ENCODE assay signal across 30 mouse cellular contexts in genomic region chr3:98435030-98435429, GRCm38 (mm10). TPM values are rescaled to one million over a fixed set of nuclear protein-coding genes. Genes with fewer than 3 reads are reported as not detected.
"Had no signal": no experiment of that assay in that cellular context is flagged by ENCODE, and none has a peak within 500 bp of the region (broad histone marks: within the 10 kb centered on the region; RNA-seq: fewer than 3 reads in every experiment).

No protein-coding gene starts in this region.

- H3K27ac ChIP-seq: intestine, embryonic 15.5 days; left cerebral cortex, adult 2 months; liver, embryonic 13.5 days; midbrain, embryonic 12.5 days; neural tube, embryonic 12.5 days; neural tube, embryonic 15.5 days; stomach, postnatal 0 days had no signal

- H3K4me3 ChIP-seq: intestine, embryonic 15.5 days; left cerebral cortex, adult 2 months; liver, embryonic 13.5 days; midbrain, embryonic 12.5 days; neural tube, embryonic 12.5 days; neural tube, embryonic 15.5 days had no signal

- H3K9ac ChIP-seq: intestine, embryonic 15.5 days; liver, embryonic 13.5 days; midbrain, embryonic 12.5 days; neural tube, embryonic 12.5 days; neural tube, embryonic 15.5 days had no signal

- H3K9me3 ChIP-seq: intestine, embryonic 15.5 days; liver, embryonic 13.5 days; midbrain, embryonic 12.5 days; neural tube, embryonic 12.5 days; neural tube, embryonic 15.5 days had no signal

- H3K27me3 ChIP-seq: intestine, embryonic 15.5 days; midbrain, embryonic 12.5 days; neural tube, embryonic 12.5 days; neural tube, embryonic 15.5 days had no signal

- DNase-seq: kidney, adult 8-10 months; layer of hippocampus, postnatal 36 days; liver, embryonic 13.5 days; lung, adult 2 months; lung, postnatal 14 days; lung, postnatal 4 days; right cerebral cortex, adult 18-20 months; right cerebral cortex, postnatal 14 days; right cerebral cortex, postnatal 4 days; thymus, adult 2 months; thymus, postnatal 14 days; thymus, postnatal 4 days had no signal

- H3K4me1 ChIP-seq: intestine, embryonic 15.5 days; liver, embryonic 13.5 days; midbrain, embryonic 12.5 days; neural tube, embryonic 12.5 days; neural tube, embryonic 15.5 days had no signal

- H3K4me2 ChIP-seq: intestine, embryonic 15.5 days; liver, embryonic 13.5 days; midbrain, embryonic 12.5 days; neural tube, embryonic 12.5 days; neural tube, embryonic 15.5 days had no signal

- H3K36me3 ChIP-seq: intestine, embryonic 15.5 days; liver, embryonic 13.5 days; midbrain, embryonic 12.5 days; neural tube, embryonic 12.5 days had no signal

RNA-seq across cellular contexts. Expression of gene Gm4450, which starts 21.9 kb away (rescaled TPM):
- total RNA-seq: layer of hippocampus, adult 8-10 months; layer of hippocampus, postnatal 10 days; layer of hippocampus, postnatal 36 days; left cerebral cortex, adult 2 months; left cerebral cortex, postnatal 10 days; left cerebral cortex, postnatal 36 days; liver, adult 2 months; megakaryocyte, adult 5-6 weeks; midbrain, postnatal 0 days had no signal
- polyA plus RNA-seq: intestine, embryonic 15.5 days; limb, embryonic 11.5 days; limb, embryonic 14.5 days; liver, adult 2 months; liver, embryonic 13.5 days; liver, embryonic 16.5 days; lung, adult 2 months; lung, embryonic 16.5 days; midbrain, embryonic 12.5 days; midbrain, postnatal 0 days; neural tube, embryonic 12.5 days; neural tube, embryonic 15.5 days; stomach, embryonic 14.5 days; stomach, postnatal 0 days; thymus, adult 2 months had no signal
